Mouse (Mus musculus): ENCODE results near the gene Tmem203.

GRCm38 (mm10) chr2:25289651-25290050 is 34.4 kb downstream of the Tmem203 start, which contains the start of gene Lrrc26:
- TF ChIP-seq CTCF (IDR thresholded peaks at IDR 0.05; ENCODE audit: low read depth) (no peak), EP300 (optimal IDR thresholded peaks at IDR 0.05) (no peak)
